Mouse (Mus musculus) intestine, embryonic 14.5 days (tissue): ENCODE results near the gene Herpud2. TPM values are rescaled to one million over a fixed set of nuclear protein-coding genes. Genes with fewer than 3 reads are reported as not detected.

Experiments
- ATAC-seq: fragments of 200-750 bp; cut with Nextera tagmentation; replicated peaks from 2 replicates; pipeline ENCODE4 v1.8.0; 2017; ENCODE audit warnings: low read depth, moderate number of reproducible peaks, moderate TSS enrichment, moderate library complexity; ENCODE audit not compliant: low FRiP score, low TSS enrichment
- DNase-seq: peaks from one replicate; pipeline ENCODE4 v3.0.0-alpha.2; 2018; ENCODE audit warnings: low spot score
- H3K27ac ChIP-seq: fragments of 300-500 bp; sonication (generic); 2 replicates; pipeline ENCODE4 v1.5.1; 2014; ENCODE audit warnings: low read depth, mild to moderate bottlenecking, control low read depth
- H3K27me3 ChIP-seq: fragments of 300-500 bp; sonication (generic); replicated peaks from 2 replicates; pipeline ENCODE4 v1.6.1; 2014; ENCODE audit warnings: low read length, control low read depth; ENCODE audit not compliant: control insufficient read depth, insufficient read depth
- H3K36me3 ChIP-seq: fragments of 300-500 bp; sonication (generic); 2 replicates; pipeline ENCODE4 v1.6.1; 2014; ENCODE audit warnings: low read length, control low read depth; ENCODE audit not compliant: control insufficient read depth, insufficient read depth
- H3K4me1 ChIP-seq: fragments of 300-500 bp; sonication (generic); replicated peaks from 2 replicates; pipeline ENCODE4 v1.6.1; 2014; ENCODE audit warnings: low read length, control low read depth, mixed read lengths; ENCODE audit not compliant: control insufficient read depth, insufficient read depth
- H3K4me2 ChIP-seq: fragments of 300-500 bp; sonication (generic); 2 replicates; pipeline ENCODE4 v1.6.1; 2014; ENCODE audit warnings: low read length
- H3K4me3 ChIP-seq: fragments of 300-500 bp; sonication (generic); 2 replicates; pipeline ENCODE4 v1.5.1; 2014; ENCODE audit warnings: low read depth, low read length, control low read depth, mixed read lengths
- H3K9ac ChIP-seq: fragments of 300-500 bp; sonication (generic); 2 replicates; pipeline ENCODE4 v1.6.1; 2014; ENCODE audit warnings: mild to moderate bottlenecking, low read length
- H3K9me3 ChIP-seq: fragments of 300-500 bp; sonication (generic); 2 replicates; pipeline ENCODE4 v1.6.1; 2016; ENCODE audit warnings: low read length, control low read depth; ENCODE audit not compliant: control insufficient read depth
- WGBS: fragments of 180-500 bp; shearing (Covaris S2); extraction: QIAGEN DNeasy Blood & Tissue Kit; methylation state at CpG from one replicate; pipeline ENCODE4 v1.1.7; 2014; 5-methylcytosine and 5-hydroxymethylcytosine counted together
- polyA plus RNA-seq: library from polyadenylated mRNA; unstranded; fragments of >200 nt; fragmentation: Nextera tagmentation; extraction: Ambion mirVana; gene quantifications from 2 replicates; pipeline ENCODE4 v1.2.1, GENCODE M21; 2014

Gene Herpud2
- polyA plus RNA-seq, 1 experiment from 2014 or later: 28.7 TPM

GRCm38 (mm10) chr9:25089122-25089521, 62.5 kb downstream of the Herpud2 start, which contains the start of gene Gm10181:
Gm10181 (plus strand) TSS chr9:25089422.
- DNase-seq (no peak), ATAC-seq (no peak)
- H3K4me1 ChIP-seq: no peaks in the 10 kb centered on the region; the same call in 1 of the 2 replicates
- no peak within 1 kb of the TSS for H3K4me3 ChIP-seq
- no peaks in the 10 kb centered on the region for H3K36me3 ChIP-seq
- H3K27ac ChIP-seq: no peak within 1 kb of the TSS
- no peak within 1 kb of the TSS for H3K4me2 ChIP-seq
- no peaks in the 10 kb centered on the region for H3K27me3 ChIP-seq
- 76% methylated on average over 2 of the region's 2 CpGs for WGBS
- H3K9me3 ChIP-seq: no peaks in the 10 kb centered on the region
- no peak within 1 kb of the TSS for H3K9ac ChIP-seq

GRCm38 (mm10) chr9:25076505-25076904, 75.1 kb downstream of the Herpud2 start:
- Histone ChIP-seq H3K4me2 (no peak overlapping the region), H3K27ac (no peak overlapping the region), H3K4me3 (no peak overlapping the region), H3K9ac (no peak overlapping the region), H3K9me3 (no peaks in the 10 kb centered on the region), H3K27me3 (no peaks in the 10 kb centered on the region), H3K4me1 (no peaks in the 10 kb centered on the region), H3K36me3 (no peaks in the 10 kb centered on the region)
- DNase-seq: no peak
- no peak for ATAC-seq
- 64% methylated on average over 1 of the region's 1 CpGs for WGBS

GRCm38 (mm10) chr9:25075977-25076376, 75.6 kb downstream of the Herpud2 start:
- no peak for DNase-seq
- no peaks in the 10 kb centered on the region for H3K27me3 ChIP-seq
- H3K4me3 ChIP-seq: no peak overlapping the region
- WGBS: 41% methylated on average over 3 of the region's 3 CpGs
- no peak overlapping the region for H3K9ac ChIP-seq
- no peaks in the 10 kb centered on the region for H3K4me1 ChIP-seq
- no peak overlapping the region for H3K4me2 ChIP-seq
- H3K9me3 ChIP-seq: no peaks in the 10 kb centered on the region
- no peak overlapping the region for H3K27ac ChIP-seq
- ATAC-seq: no peak
- H3K36me3 ChIP-seq: no peaks in the 10 kb centered on the region

- 94% methylated on average over 1 of the region's 1 CpGs for WGBS
- Histone ChIP-seq H3K4me2 (no peak overlapping the region), H3K9ac (no peak overlapping the region), H3K4me1 (no peaks in the 10 kb centered on the region), H3K27ac (no peak overlapping the region), H3K27me3 (no peaks in the 10 kb centered on the region), H3K4me3 (no peak overlapping the region), H3K9me3 (no peaks in the 10 kb centered on the region), H3K36me3 (no peaks in the 10 kb centered on the region)
- no peak for ATAC-seq
- DNase-seq: no peak
These were observed 79.0 kb downstream of the Herpud2 start for GRCm38 (mm10) chr9:25072666-25073065.

- no peak for DNase-seq
- no peak overlapping the region for H3K4me2 ChIP-seq
These were observed 92.9 kb downstream of the Herpud2 start for GRCm38 (mm10) chr9:25058726-25059125.

More at GRCm38 (mm10) chr9:25058726-25059125, 92.9 kb downstream of the Herpud2 start:
- Histone ChIP-seq H3K27ac (no peak overlapping the region), H3K27me3 (no peaks in the 10 kb centered on the region), H3K4me3 (no peak overlapping the region), H3K9ac (no peak overlapping the region), H3K9me3 (no peaks in the 10 kb centered on the region), H3K36me3 (no peaks in the 10 kb centered on the region), H3K4me1 (no peaks in the 10 kb centered on the region)
- WGBS: 49% methylated on average over 3 of the region's 3 CpGs
- ATAC-seq: no peak

Other genes with a start within 250 kb of the Herpud2 start
- not detected in 2 replicates for gene Gm10181, start 62.4 kb downstream of the Herpud2 start, polyA plus RNA-seq
- gene Sept7, start 100.6 kb upstream of the Herpud2 start, polyA plus RNA-seq: 233 and 267 TPM in 2 replicates